Mouse (Mus musculus): ENCODE measurements around the gene Htr1f. TPM values are rescaled to one million over a fixed set of nuclear protein-coding genes. Genes with fewer than 3 reads are reported as not detected.
"Not testable (repeated sequence)": the region's sequence is repeated elsewhere in the genome, so short reads cannot be mapped to it uniquely, and the experiment has no call there.

Htr1f gene
- polyA plus RNA-seq, 1 experiment = 0.10 TPM

DNA sequence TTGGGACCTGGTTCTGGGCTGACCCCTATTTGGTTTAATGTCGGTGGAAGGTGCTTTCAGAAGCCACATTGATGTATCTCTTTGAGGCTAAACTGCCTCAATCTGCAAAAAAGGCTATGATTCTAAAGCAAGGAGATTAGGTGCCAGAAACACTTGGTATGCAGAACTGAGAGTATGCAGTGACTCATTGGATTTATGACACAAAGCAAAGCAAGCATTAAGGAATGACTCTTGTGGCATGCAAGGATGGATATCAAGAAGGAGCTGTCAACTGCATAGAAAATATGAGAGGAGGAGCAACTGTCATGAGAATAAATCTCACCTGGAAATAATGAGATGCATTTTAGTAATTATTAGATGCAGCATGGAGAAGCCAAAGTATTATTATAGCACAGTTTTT, 35.8 kb downstream of the Htr1f start:
- H3K36me3 ChIP-seq (ENCODE audit: control insufficient read depth, insufficient read depth, low read length) = no peaks in the 10 kb centered on the region
- no peaks in the 10 kb centered on the region for H3K4me1 ChIP-seq (ENCODE audit: control insufficient read depth, insufficient read depth, low read length)
- TF ChIP-seq POLR2A (IDR thresholded peaks at IDR 0.05; ENCODE audit: control insufficient read depth, low read depth, low read length) = no peak
- TF ChIP-seq CTCF (IDR thresholded peaks at IDR 0.05; ENCODE audit: control insufficient read depth, insufficient read depth, insufficient replicate concordance, low read depth, low read length) = no peak

DNA sequence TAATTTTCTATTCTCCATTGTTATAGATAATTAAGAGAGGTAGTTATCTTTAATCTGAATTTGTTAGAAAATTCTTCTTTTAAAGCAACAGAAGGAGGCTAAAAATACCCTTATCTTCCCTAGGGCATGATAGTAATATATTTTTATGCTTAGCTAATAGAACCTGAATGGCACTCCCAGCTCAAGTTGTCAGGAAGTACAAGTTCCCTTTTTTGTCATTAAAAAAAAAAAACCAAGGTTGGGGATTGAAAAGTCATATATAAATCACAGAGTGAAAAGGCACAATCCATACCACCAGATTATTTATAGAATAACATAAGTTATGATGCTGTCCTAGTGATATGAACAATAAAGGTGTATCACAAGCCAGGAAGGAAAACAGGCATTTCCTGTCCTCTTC, 39.4 kb downstream of the Htr1f start:
- no peaks in the 10 kb centered on the region for H3K36me3 ChIP-seq (ENCODE audit: control insufficient read depth, insufficient read depth, low read length)
- H3K4me3 ChIP-seq (ENCODE audit: control insufficient read depth, low read depth, low read length) = no peak overlapping the region
- H3K4me1 ChIP-seq (ENCODE audit: control insufficient read depth, insufficient read depth, low read length) = no peaks in the 10 kb centered on the region
- no peaks in the 10 kb centered on the region for H3K27me3 ChIP-seq (ENCODE audit: control insufficient read depth, insufficient read depth, low read length)
- no peak overlapping the region for H3K27ac ChIP-seq (ENCODE audit: control insufficient read depth, insufficient read depth, low read depth, low read length)
- TF ChIP-seq CTCF (IDR thresholded peaks at IDR 0.05; ENCODE audit: control insufficient read depth, insufficient read depth, insufficient replicate concordance, low read depth, low read length) (no peak), POLR2A (IDR thresholded peaks at IDR 0.05; ENCODE audit: control insufficient read depth, low read depth, low read length) (no peak)

More for the DNA sequence above, 35.8 kb downstream of the Htr1f start:
- H3K27ac ChIP-seq (ENCODE audit: control insufficient read depth, insufficient read depth, low read depth, low read length) = no peak overlapping the region
- H3K27me3 ChIP-seq (ENCODE audit: control insufficient read depth, insufficient read depth, low read length) = no peaks in the 10 kb centered on the region
- no peak overlapping the region for H3K4me3 ChIP-seq (ENCODE audit: control insufficient read depth, low read depth, low read length)

DNA sequence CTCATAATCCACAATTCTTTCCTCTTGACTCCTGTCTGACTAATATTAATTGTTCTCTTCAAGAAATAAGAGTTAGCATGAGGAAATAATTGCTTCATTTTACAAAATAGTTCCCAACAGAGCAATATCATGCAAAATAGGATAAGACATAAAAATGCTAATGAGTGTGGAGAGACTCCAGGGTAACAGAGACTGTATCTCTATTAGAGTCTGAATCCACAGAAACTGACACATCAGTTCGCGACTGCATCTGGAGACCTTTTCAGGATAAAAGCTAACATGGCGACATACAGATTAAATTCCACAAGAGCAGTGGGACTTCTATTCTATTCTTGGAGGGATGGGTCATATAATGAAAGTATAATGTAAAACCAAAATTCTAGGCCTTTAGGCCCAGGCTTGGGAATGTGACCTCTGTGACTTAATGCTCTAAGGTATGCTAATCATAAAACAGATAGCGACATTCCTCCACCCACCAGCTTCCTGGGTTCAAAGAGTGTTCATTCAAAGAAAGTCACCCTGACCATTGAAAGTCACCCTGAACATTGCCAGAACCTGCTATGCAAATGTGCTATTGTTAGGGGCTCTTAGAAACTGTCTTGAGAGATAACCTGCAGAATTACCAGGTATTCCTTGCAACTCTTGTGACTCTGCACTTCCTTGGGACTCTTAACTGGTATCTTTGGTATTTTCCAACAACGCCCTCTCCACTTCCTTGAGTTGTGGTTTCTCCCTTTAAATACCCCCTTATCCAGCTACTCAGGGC, 67.8 kb downstream of the Htr1f start:
- H3K4me3 ChIP-seq (ENCODE audit: control insufficient read depth, low read depth, low read length); H3K27ac ChIP-seq (ENCODE audit: control insufficient read depth, insufficient read depth, low read depth, low read length); H3K36me3 ChIP-seq (ENCODE audit: control insufficient read depth, insufficient read depth, low read length); H3K4me1 ChIP-seq (ENCODE audit: control insufficient read depth, insufficient read depth, low read length); H3K27me3 ChIP-seq (ENCODE audit: control insufficient read depth, insufficient read depth, low read length): not testable (repeated sequence)

DNA sequence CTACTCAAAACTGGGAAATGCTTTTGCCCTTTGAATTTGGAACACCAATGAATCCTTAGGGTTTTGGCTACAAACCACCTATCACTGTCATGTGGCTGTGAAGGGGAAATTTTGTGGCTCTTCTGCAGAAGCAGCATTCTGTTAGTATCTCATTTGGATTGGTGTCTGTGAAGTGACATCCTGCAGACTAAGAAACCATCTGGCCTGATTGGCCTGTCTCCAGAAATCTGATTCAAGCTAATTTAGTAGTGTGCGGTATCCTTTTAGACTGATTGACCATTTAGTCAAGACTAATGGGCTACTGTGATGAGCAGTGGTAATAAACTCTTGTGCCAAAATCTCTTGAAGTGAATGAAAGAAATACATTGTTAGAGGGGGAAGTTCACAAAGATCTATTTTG, 76.0 kb downstream of the Htr1f start:
- H3K36me3 ChIP-seq (ENCODE audit: control insufficient read depth, insufficient read depth, low read length) = no peaks in the 10 kb centered on the region
- no peaks in the 10 kb centered on the region for H3K27me3 ChIP-seq (ENCODE audit: control insufficient read depth, insufficient read depth, low read length)
- TF ChIP-seq CTCF (IDR thresholded peaks at IDR 0.05; ENCODE audit: control insufficient read depth, insufficient read depth, insufficient replicate concordance, low read depth, low read length) (no peak), POLR2A (IDR thresholded peaks at IDR 0.05; ENCODE audit: control insufficient read depth, low read depth, low read length) (no peak)
- H3K4me3 ChIP-seq (ENCODE audit: control insufficient read depth, low read depth, low read length) = no peak overlapping the region
- H3K27ac ChIP-seq (ENCODE audit: control insufficient read depth, insufficient read depth, low read depth, low read length) = no peak overlapping the region
- no peaks in the 10 kb centered on the region for H3K4me1 ChIP-seq (ENCODE audit: control insufficient read depth, insufficient read depth, low read length)

DNA sequence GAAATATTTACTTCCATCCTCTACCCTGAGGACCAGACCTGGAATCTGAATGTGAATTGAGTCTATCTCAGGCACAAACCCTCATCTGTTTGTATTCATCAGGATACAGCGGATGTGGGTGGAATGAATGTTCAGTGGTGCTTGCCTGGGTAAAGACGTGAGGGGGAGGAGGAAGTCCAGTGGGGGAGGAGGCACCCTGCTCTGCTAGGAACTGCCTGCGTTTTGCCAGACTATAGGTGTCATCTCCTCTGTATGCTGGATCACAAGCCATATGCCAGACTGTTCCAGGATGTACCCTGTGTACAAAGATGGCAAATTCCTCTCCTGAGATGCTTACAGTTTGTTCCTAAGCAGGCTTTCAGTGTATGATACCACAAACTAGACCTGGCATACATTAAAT, 83.3 kb downstream of the Htr1f start:
- no peak for TF ChIP-seq CTCF (IDR thresholded peaks at IDR 0.05; ENCODE audit: control insufficient read depth, insufficient read depth, insufficient replicate concordance, low read depth, low read length)
- no peak for TF ChIP-seq POLR2A (IDR thresholded peaks at IDR 0.05; ENCODE audit: control insufficient read depth, low read depth, low read length)
- Histone ChIP-seq H3K27ac (ENCODE audit: control insufficient read depth, insufficient read depth, low read depth, low read length) (no peak overlapping the region), H3K4me1 (ENCODE audit: control insufficient read depth, insufficient read depth, low read length) (no peaks in the 10 kb centered on the region), H3K27me3 (ENCODE audit: control insufficient read depth, insufficient read depth, low read length) (no peaks in the 10 kb centered on the region), H3K36me3 (ENCODE audit: control insufficient read depth, insufficient read depth, low read length) (no peaks in the 10 kb centered on the region), H3K4me3 (ENCODE audit: control insufficient read depth, low read depth, low read length) (no peak overlapping the region)

DNA sequence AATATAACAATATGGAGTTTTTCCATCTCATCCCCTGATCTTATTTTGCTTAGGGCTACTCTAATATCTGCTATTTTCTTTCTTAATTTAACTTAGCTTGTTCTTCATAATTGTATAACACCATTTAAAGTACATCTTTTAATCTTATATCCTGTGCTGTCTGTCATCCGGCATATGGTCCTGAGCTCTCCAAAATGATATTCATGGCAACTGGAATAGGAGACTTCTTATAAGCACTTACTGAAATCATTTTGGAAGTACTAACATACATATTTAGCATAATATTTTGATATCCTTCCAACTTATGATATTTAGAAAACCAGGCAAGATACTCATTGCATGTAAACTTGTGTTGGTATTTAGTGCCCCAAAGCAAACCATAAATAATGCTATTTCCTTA, 86.9 kb downstream of the Htr1f start:
- no peak overlapping the region for H3K4me3 ChIP-seq (ENCODE audit: control insufficient read depth, low read depth, low read length)

DNA sequence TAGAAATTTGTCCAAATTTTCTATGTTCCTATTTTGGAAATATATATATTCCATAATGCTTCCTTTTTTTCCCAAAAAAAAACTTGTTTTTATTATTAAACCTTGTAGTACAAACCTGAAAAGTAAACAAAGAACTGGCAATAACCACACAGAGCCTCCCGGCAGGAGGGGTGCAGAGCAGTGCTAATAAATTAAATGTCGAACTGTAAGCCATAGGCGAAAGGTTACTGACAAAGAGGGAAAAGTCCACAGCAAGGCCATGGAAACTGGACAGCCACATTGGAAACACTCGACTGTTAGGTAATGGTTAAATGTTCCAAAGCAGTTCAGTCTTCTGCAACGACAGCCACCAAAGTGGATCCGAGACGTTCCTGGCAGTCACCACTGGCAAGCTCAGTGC, 87.5 kb downstream of the Htr1f start:
- H3K27ac ChIP-seq (ENCODE audit: control insufficient read depth, insufficient read depth, low read depth, low read length) = no peak overlapping the region
- no peaks in the 10 kb centered on the region for H3K36me3 ChIP-seq (ENCODE audit: control insufficient read depth, insufficient read depth, low read length)
- H3K4me3 ChIP-seq (ENCODE audit: control insufficient read depth, low read depth, low read length) = no peak overlapping the region
- TF ChIP-seq CTCF (IDR thresholded peaks at IDR 0.05; ENCODE audit: control insufficient read depth, insufficient read depth, insufficient replicate concordance, low read depth, low read length) (no peak), POLR2A (IDR thresholded peaks at IDR 0.05; ENCODE audit: control insufficient read depth, low read depth, low read length) (no peak)
- no peaks in the 10 kb centered on the region for H3K4me1 ChIP-seq (ENCODE audit: control insufficient read depth, insufficient read depth, low read length)
- no peaks in the 10 kb centered on the region for H3K27me3 ChIP-seq (ENCODE audit: control insufficient read depth, insufficient read depth, low read length)

More for the DNA sequence above, 86.9 kb downstream of the Htr1f start:
- Histone ChIP-seq H3K36me3 (ENCODE audit: control insufficient read depth, insufficient read depth, low read length) (no peaks in the 10 kb centered on the region), H3K27me3 (ENCODE audit: control insufficient read depth, insufficient read depth, low read length) (no peaks in the 10 kb centered on the region), H3K27ac (ENCODE audit: control insufficient read depth, insufficient read depth, low read depth, low read length) (no peak overlapping the region), H3K4me1 (ENCODE audit: control insufficient read depth, insufficient read depth, low read length) (no peaks in the 10 kb centered on the region)
- TF ChIP-seq POLR2A (IDR thresholded peaks at IDR 0.05; ENCODE audit: control insufficient read depth, low read depth, low read length) = no peak
- no peak for TF ChIP-seq CTCF (IDR thresholded peaks at IDR 0.05; ENCODE audit: control insufficient read depth, insufficient read depth, insufficient replicate concordance, low read depth, low read length)

DNA sequence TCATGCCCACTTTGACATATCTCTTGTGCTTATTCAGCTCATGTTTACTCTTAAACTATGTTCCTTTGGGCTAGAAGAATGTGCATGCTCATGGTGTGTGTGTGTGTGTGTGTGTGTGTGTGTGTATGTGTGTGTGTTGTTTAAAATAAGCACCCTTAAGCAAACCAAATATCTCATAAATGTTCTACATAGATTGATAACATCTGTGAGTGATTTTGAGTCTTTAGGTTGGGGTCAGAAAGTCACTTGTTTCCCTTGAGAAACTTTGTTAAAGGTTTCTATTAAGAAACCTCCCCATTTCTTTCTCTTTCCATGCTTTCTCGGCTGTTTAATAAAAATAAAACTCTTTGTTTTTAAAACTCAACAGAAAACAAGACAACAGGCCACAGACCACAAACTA, 88.1 kb downstream of the Htr1f start:
- no peak overlapping the region for H3K27ac ChIP-seq (ENCODE audit: control insufficient read depth, insufficient read depth, low read depth, low read length)
- H3K36me3 ChIP-seq (ENCODE audit: control insufficient read depth, insufficient read depth, low read length) = no peaks in the 10 kb centered on the region
- H3K4me3 ChIP-seq (ENCODE audit: control insufficient read depth, low read depth, low read length) = no peak overlapping the region
- H3K27me3 ChIP-seq (ENCODE audit: control insufficient read depth, insufficient read depth, low read length) = no peaks in the 10 kb centered on the region
- no peak for TF ChIP-seq CTCF (IDR thresholded peaks at IDR 0.05; ENCODE audit: control insufficient read depth, insufficient read depth, insufficient replicate concordance, low read depth, low read length)
- TF ChIP-seq POLR2A (IDR thresholded peaks at IDR 0.05; ENCODE audit: control insufficient read depth, low read depth, low read length) = no peak
- H3K4me1 ChIP-seq (ENCODE audit: control insufficient read depth, insufficient read depth, low read length) = no peaks in the 10 kb centered on the region
